Mouse (Mus musculus) limb, embryonic 13.5 days (tissue): Measurements from ENCODE around the gene Kif27. TPM values are rescaled to one million over a fixed set of nuclear protein-coding genes. Genes with fewer than 3 reads are reported as not detected.
A peak's percentile ranks its signal among the peaks of the same experiment; 100 is the strongest.

Experiments
- ATAC-seq: fragments of 200-750 bp; cut with Nextera tagmentation; 2 replicates; pipeline ENCODE4 v1.8.0; 2017; ENCODE audit warnings: low read depth, moderate number of reproducible peaks, moderate TSS enrichment; ENCODE audit not compliant: low FRiP score
- H3K27ac ChIP-seq: fragments of 300-500 bp; sonication (generic); 2 replicates; pipeline ENCODE4 v1.5.1; 2015; ENCODE audit warnings: inconsistent platforms, mild to moderate bottlenecking, moderate library complexity
- H3K27me3 ChIP-seq: fragments of 300-500 bp; sonication (generic); 2 replicates; pipeline ENCODE4 v1.6.1; 2015; ENCODE audit warnings: mild to moderate bottlenecking, inconsistent platforms
- H3K36me3 ChIP-seq: fragments of 300-500 bp; sonication (generic); 2 replicates; pipeline ENCODE4 v1.6.1; 2015; ENCODE audit warnings: inconsistent platforms, mild to moderate bottlenecking, moderate library complexity
- H3K4me1 ChIP-seq: fragments of 300-500 bp; sonication (generic); 2 replicates; pipeline ENCODE4 v1.6.1; 2015; ENCODE audit warnings: inconsistent platforms
- H3K4me2 ChIP-seq: fragments of 300-500 bp; sonication (generic); replicated peaks from 2 replicates; pipeline ENCODE4 v1.6.1; 2015; ENCODE audit warnings: inconsistent platforms, mild to moderate bottlenecking, moderate library complexity
- H3K4me3 ChIP-seq: fragments of 300-500 bp; sonication (generic); 2 replicates; pipeline ENCODE4 v1.5.1; 2015; ENCODE audit warnings: moderate library complexity, mild to moderate bottlenecking, inconsistent platforms
- H3K9ac ChIP-seq: fragments of 300-500 bp; sonication (generic); 2 replicates; pipeline ENCODE4 v1.6.1; 2015; ENCODE audit warnings: mild to moderate bottlenecking, inconsistent platforms
- H3K9me3 ChIP-seq: fragments of 300-500 bp; sonication (generic); 2 replicates; pipeline ENCODE4 v1.6.1; 2016; ENCODE audit warnings: inconsistent platforms
- WGBS: fragments of 180-500 bp; shearing (Covaris S2); methylation state at CpG from one replicate; pipeline ENCODE4 v1.1.7; 2015; 5-methylcytosine and 5-hydroxymethylcytosine counted together
- polyA plus RNA-seq: library from polyadenylated mRNA; unstranded; fragments of >200 nt; fragmentation: Nextera tagmentation; extraction: Ambion mirVana; gene quantifications from 2 replicates; pipeline ENCODE4 v1.2.1, GENCODE M21; 2015

Kif27 gene
- polyA plus RNA-seq, 1 experiment from 2014 or later, result 1.1 TPM

DNA sequence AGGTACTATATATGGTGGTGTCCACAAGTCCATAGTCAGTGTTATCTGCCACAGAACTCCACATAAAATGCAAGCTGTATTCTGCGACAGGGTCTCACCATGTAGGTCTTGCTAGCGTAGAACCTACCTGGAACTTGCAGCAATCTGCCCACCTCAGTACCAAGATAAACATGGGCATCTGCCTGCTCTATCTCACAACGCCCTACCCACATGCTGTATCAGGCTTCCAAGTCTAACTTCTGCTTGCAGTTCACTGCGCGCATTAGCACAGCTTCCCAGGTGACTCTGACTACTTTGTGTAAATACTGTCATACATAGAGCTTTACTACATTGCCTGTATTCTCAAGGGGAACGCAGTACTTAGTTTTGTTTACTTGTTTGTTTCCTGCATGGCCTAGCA is 57.0 kb downstream of the Kif27 start:
- no peak overlapping the region for H3K27ac ChIP-seq
- no peaks in the 10 kb centered on the region for H3K9me3 ChIP-seq
- no peaks in the 10 kb centered on the region for H3K27me3 ChIP-seq
- no peak for ATAC-seq
- H3K36me3 ChIP-seq, result no peaks in the 10 kb centered on the region
- no peak overlapping the region for H3K4me2 ChIP-seq
- 92% methylated on average over 6 of the region's 6 CpGs for WGBS
- H3K4me1 ChIP-seq, result no peaks in the 10 kb centered on the region
- no peak overlapping the region for H3K4me3 ChIP-seq
- H3K9ac ChIP-seq, result no peak overlapping the region

DNA sequence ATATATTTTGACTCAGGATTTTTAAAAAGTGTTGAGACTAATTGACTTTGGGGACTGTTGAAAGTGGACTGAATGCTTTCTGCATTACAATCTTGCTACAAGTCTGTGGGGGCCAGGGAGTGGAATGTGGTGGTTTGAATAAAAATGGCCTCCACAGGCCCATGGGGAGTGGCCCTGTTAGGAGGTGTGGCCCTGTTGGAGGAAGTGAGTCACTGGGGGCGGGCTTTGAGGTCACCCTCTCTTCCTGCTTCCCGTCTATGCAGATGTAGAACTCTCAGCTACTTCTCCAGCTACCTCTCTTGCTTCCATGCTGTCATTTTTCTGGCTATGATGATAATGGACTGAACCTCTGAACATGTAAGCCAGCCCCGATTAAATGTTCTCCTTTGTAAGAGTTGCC is 60.2 kb downstream of the Kif27 start:
- Histone ChIP-seq H3K27ac (no peak overlapping the region), H3K36me3 (no peaks in the 10 kb centered on the region), H3K4me3 (no peak overlapping the region), H3K4me1 (no peaks in the 10 kb centered on the region), H3K4me2 (no peak overlapping the region), H3K27me3 (no peaks in the 10 kb centered on the region), H3K9ac (no peak overlapping the region), H3K9me3 (no peaks in the 10 kb centered on the region)
- WGBS, result 84% methylated on average over 3 of the region's 3 CpGs
- no peak for ATAC-seq

DNA sequence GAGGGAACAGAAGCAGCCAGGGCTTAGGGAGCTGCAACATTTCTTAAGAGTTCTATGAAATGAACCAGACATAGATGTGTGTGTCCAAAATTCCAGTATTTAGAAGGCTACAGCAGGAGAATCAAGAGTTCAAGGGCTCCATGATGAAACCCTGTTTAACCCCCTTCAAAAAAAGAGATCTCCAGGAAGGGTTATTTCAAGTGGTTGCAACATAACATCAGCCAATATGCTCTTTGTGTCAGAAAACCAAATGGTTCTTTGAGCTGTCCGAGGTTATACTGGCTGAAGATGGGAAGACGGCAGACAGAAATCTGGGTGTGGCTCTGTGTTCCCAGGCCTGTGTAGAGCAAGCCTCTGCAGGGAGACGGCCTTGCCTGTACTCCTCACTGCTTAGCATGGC is 63.3 kb downstream of the Kif27 start:
- ATAC-seq, result no peak
- Histone ChIP-seq H3K4me2 (no peak overlapping the region), H3K27ac (no peak overlapping the region), H3K36me3 (no peaks in the 10 kb centered on the region), H3K9ac (no peak overlapping the region), H3K4me3 (no peak overlapping the region), H3K4me1 (no peaks in the 10 kb centered on the region; the same call in 1 of the 2 replicates), H3K9me3 (no peaks in the 10 kb centered on the region), H3K27me3 (no peaks in the 10 kb centered on the region)
- WGBS, result 70% methylated on average over 3 of the region's 3 CpGs

DNA sequence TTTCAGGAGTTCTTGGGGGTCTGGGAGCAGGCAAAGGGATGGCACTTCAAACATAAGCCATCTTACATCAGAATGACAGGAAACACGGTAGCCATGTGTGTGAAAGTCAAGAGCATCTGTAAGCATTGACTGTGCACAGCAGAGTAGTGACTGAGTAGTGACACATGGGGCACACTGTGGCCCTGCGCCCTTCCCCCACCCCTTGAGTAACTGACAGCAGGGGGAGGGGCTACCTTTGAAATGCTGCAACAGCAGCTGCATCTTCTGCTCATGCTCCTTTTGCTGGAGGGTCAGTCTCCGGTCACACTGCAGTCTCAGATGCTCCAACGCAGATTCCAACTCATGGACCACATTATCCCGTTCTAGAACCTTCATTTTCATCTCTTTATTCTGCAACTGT is 66.1 kb downstream of the Kif27 start:
- Histone ChIP-seq H3K4me1 (no peaks in the 10 kb centered on the region; the same call in 1 of the 2 replicates), H3K4me2 (no peak overlapping the region), H3K9ac (no peak overlapping the region), H3K27me3 (no peaks in the 10 kb centered on the region), H3K9me3 (no peaks in the 10 kb centered on the region), H3K27ac (no peak overlapping the region), H3K36me3 (no peaks in the 10 kb centered on the region), H3K4me3 (no peak overlapping the region)
- no peak for ATAC-seq
- WGBS, result 24% methylated on average over 5 of the region's 5 CpGs

DNA sequence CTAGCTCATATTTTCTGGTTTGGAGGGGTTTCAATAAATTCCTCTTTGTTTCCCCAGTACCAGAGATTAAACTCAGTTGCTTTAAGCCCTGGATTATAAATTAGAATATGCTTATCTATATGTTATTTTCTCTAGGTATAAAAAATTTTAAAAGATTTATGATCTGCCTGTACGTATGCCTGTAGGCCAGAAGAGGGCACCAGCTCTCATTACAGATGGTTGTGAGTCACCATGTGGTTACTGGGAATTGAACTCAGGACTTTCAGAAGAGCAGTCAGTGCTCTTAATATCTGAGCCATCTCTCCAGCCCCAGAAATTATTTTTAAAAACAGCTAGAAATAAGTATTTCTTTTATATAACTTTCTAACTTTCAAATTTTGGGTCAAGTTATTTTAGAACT is 69.6 kb downstream of the Kif27 start:
- no peaks in the 10 kb centered on the region for H3K36me3 ChIP-seq
- no peaks in the 10 kb centered on the region; the same call in 1 of the 2 replicates for H3K4me1 ChIP-seq
- no peak overlapping the region for H3K9ac ChIP-seq
- H3K4me2 ChIP-seq, result no peak overlapping the region
- 78% methylated on average over 1 of the region's 1 CpGs for WGBS
- no peak overlapping the region for H3K4me3 ChIP-seq
- H3K27me3 ChIP-seq, result no peaks in the 10 kb centered on the region
- H3K9me3 ChIP-seq, result no peaks in the 10 kb centered on the region
- no peak overlapping the region for H3K27ac ChIP-seq
- no peak for ATAC-seq

DNA sequence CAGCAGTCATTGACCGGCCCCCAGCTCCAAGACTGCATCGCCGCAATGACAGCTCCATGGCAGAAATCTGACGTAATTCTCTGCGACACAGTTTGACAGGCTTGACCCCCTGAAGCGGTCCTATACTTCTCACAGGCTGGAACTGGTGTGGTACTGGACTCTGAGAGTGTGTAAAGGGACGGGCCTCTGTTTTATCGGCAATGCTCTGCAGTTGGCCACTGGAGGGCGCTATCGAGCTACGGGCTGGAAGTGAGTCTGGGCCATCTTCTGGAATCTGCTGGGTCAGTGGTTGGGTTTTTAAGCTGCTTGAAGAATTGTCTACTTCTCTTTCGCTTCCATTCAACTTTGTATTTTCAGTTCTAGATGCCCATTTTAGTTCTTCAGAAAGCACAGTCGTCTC is 71.1 kb downstream of the Kif27 start:
- ATAC-seq, result no peak; the same call in 1 of the 2 replicates
- Histone ChIP-seq H3K27me3 (no peaks in the 10 kb centered on the region), H3K9me3 (no peaks in the 10 kb centered on the region), H3K9ac (no peak overlapping the region), H3K27ac (no peak overlapping the region), H3K4me2 (peak overlapping the region; percentile 9; the same call in 1 of the 2 replicates), H3K36me3 (no peaks in the 10 kb centered on the region), H3K4me3 (no peak overlapping the region), H3K4me1 (no peaks in the 10 kb centered on the region; the same call in 1 of the 2 replicates)
- 14% methylated on average over 13 of the region's 13 CpGs for WGBS

DNA sequence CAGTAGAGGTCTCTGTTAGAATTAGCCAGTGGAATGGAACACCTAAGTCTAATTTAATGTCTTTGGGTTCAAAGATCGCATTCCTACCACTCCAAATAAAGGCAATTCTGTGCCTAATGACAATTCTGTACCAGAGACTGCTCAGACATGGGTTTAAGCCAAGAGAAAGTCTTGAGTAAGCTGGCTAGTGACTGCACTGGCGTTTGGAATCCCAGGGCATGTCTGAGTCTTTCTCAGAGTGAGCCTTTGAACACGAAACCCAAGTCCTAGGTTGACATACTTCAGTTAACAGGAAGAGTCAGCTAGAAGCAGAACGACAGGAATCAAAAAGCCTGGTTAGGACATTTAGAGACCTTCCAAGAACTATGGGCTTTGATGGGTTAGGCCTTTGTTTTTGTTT is 75.5 kb downstream of the Kif27 start:
- no peaks in the 10 kb centered on the region for H3K36me3 ChIP-seq
- H3K27me3 ChIP-seq, result no peaks in the 10 kb centered on the region
- WGBS, result 67% methylated on average over 4 of the region's 4 CpGs

DNA sequence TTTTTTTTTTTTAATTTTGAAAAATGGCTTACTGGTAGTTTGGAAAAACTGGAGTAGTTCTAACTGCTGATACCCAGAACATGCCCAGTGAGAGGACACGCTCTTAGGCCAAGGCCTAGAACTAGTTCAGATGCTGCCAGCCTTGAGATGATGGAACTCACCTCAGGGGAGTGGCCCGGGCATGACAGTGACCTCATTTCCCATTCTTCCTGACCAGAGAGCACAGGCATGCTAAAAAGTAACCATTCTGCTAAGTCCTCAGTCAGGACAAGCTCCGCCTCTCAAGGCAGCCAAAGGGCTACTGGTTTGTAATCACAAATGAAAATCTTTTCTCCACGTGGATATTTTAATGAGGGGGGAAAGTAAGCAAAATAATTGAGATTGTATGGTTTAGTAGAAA is 77.0 kb downstream of the Kif27 start:
- no peak overlapping the region for H3K9ac ChIP-seq

More for the DNA sequence above, 75.5 kb downstream of the Kif27 start:
- Histone ChIP-seq H3K9ac (no peak overlapping the region), H3K27ac (no peak overlapping the region), H3K4me3 (no peak overlapping the region), H3K4me1 (no peaks in the 10 kb centered on the region), H3K4me2 (no peak overlapping the region), H3K9me3 (no peaks in the 10 kb centered on the region)
- no peak for ATAC-seq

DNA sequence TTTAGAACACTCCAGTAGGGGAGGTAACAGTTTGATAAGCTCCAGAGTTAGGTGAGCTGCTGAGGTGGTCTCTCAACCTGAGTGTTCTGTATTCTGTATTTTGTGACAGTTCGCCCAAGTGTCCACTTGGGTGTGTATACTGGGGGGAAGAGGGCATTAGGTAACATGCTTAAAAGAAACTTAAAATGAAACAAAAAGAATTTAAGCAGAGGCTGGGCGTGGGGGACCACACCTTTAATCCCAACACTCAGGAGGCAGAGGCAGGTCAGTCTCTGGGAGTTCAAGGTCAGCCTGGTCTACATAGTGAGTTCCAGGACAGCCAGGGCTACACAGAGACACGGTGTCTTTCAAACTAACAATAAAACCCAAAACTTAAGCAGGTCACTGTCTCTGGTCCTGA is 78.4 kb downstream of the Kif27 start:
- no peaks in the 10 kb centered on the region for H3K9me3 ChIP-seq
- no peaks in the 10 kb centered on the region for H3K36me3 ChIP-seq
- H3K27me3 ChIP-seq, result peaks cover 10% of the 10 kb centered on the region; the same call in 1 of the 2 replicates
- no peak overlapping the region for H3K4me3 ChIP-seq
- no peak overlapping the region for H3K27ac ChIP-seq
- no peak overlapping the region for H3K4me2 ChIP-seq
- peaks cover 1% of the 10 kb centered on the region; the same call in 1 of the 2 replicates for H3K4me1 ChIP-seq
- no peak overlapping the region for H3K9ac ChIP-seq
- WGBS, result 87% methylated on average over 3 of the region's 3 CpGs
- ATAC-seq, result no peak

More for the DNA sequence above, 77.0 kb downstream of the Kif27 start:
- no peaks in the 10 kb centered on the region for H3K4me1 ChIP-seq
- H3K36me3 ChIP-seq, result no peaks in the 10 kb centered on the region
- 74% methylated on average over 4 of the region's 4 CpGs for WGBS
- no peak overlapping the region for H3K4me2 ChIP-seq
- no peaks in the 10 kb centered on the region for H3K9me3 ChIP-seq
- H3K27me3 ChIP-seq, result no peaks in the 10 kb centered on the region
- no peak overlapping the region for H3K27ac ChIP-seq
- H3K4me3 ChIP-seq, result no peak overlapping the region
- no peak for ATAC-seq

DNA sequence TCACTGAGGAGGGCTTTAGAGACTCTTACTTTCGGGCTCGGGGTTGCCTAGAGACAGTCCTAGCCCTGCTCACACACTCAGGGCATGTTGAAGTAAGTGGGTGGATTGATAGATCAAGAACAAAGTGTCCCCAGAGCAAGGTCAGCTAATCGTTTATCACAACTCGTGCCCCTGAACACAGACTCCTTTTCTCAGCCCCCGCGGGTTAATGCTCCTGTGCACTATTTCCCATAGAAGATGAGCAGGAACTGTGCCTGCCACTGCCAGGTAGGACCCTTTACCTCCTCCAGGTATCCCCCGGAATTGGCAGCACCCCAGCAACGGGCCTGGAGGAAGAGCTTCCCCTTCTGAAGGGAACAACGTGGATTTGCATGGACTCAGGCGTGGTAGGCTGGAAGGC is 82.7 kb downstream of the Kif27 start:
- ATAC-seq, result no peak
- WGBS, result 81% methylated on average over 10 of the region's 10 CpGs
- H3K4me3 ChIP-seq, result no peak overlapping the region

DNA sequence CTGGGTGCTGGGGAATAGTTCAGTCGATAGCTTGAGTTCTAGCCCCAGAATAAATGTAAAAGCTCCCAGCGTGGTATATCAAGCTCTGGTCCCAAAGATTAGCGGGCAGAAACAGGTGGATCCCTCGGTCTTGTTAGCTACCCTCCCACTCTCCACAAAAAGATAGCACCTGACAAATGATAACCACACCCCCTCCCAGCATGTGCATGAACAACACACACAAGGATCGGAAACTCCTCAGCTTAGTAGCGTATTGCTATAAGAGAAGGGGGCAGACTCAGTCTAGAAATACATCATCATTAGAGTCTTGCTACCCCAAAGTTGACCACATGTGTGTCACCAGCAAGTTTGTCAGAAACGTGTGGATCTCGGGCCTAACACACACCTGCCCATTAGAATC is 83.3 kb downstream of the Kif27 start, which contains the start of gene Gkap1:
Gkap1 (minus strand) TSS at position 101 of the 400 bp plus-strand sequence.
- H3K36me3 ChIP-seq, result no peaks in the 10 kb centered on the region
- peaks cover 17% of the 10 kb centered on the region for H3K4me1 ChIP-seq
- peaks cover 13% of the 10 kb centered on the region for H3K27me3 ChIP-seq
- ATAC-seq, result no peak
- peak within 1 kb of the TSS; percentile 64; the same call in 1 of the 2 replicates for H3K27ac ChIP-seq
- peak within 1 kb of the TSS; percentile 76 for H3K9ac ChIP-seq
- H3K4me3 ChIP-seq, result peak within 1 kb of the TSS; percentile 65
- H3K9me3 ChIP-seq, result no peaks in the 10 kb centered on the region
- 78% methylated on average over 8 of the region's 8 CpGs for WGBS
- peak within 1 kb of the TSS; percentile 73 for H3K4me2 ChIP-seq

More for the DNA sequence above, 82.7 kb downstream of the Kif27 start:
- H3K4me2 ChIP-seq, result no peak overlapping the region
- no peaks in the 10 kb centered on the region for H3K9me3 ChIP-seq
- peaks cover 17% of the 10 kb centered on the region for H3K4me1 ChIP-seq
- H3K27ac ChIP-seq, result no peak overlapping the region
- no peaks in the 10 kb centered on the region for H3K36me3 ChIP-seq
- no peak overlapping the region for H3K9ac ChIP-seq
- H3K27me3 ChIP-seq, result peaks cover 13% of the 10 kb centered on the region

DNA sequence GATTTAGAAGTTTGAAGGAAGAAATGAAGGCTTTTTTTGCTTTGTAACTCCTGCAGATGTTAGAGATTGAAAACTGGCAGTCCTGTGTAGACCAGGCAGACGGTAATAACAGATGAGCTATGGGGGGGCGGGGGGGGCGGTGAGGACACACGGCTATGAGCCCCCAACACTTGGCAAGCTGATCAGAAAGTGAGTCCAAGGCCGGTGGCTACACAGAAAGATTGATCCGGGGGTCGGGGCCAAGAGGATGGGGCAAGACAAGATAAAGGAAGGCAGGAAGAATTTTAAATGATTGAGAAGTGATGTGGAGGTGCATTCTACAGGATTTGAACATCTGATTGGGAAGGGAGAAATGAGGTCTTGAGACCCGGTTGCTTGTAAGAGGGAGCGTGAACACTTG is 83.8 kb downstream of the Kif27 start:
- H3K36me3 ChIP-seq, result no peaks in the 10 kb centered on the region
- peaks cover 17% of the 10 kb centered on the region for H3K4me1 ChIP-seq
- WGBS, result 22% methylated on average over 9 of the region's 9 CpGs
- H3K9ac ChIP-seq, result peak overlapping the region; percentile 76
- H3K27me3 ChIP-seq, result peaks cover 13% of the 10 kb centered on the region
- H3K4me3 ChIP-seq, result peak overlapping the region; percentile 65
- no peaks in the 10 kb centered on the region for H3K9me3 ChIP-seq
- no peak overlapping the region for H3K27ac ChIP-seq
- peak overlapping the region; percentile 73 for H3K4me2 ChIP-seq
- no peak for ATAC-seq
